Mouse (Mus musculus) gastrocnemius, postnatal 25 days (tissue): ENCODE results near the gene Tmem37. TPM values are rescaled to one million over a fixed set of nuclear protein-coding genes. Genes with fewer than 3 reads are reported as not detected.

Source experiments
- DNase-seq: peaks from one replicate; pipeline ENCODE4 v3.0.0; 2022
- long read RNA-seq, 2 experiments: library from polyadenylated mRNA; stranded (forward); transcript quantifications; one replicate each; pipeline ENCODE4 v2.0.0; 2021
- total RNA-seq, 2 experiments: library from RNA; stranded (reverse); gene quantifications; 1 replicate in 1 of 2; 2 replicates in 1 of 2; pipeline ENCODE4 v1.2.3; 2021

Gene Tmem37
- total RNA-seq, result 10 to 100 TPM; 11.2 to 16.5 TPM
- long read RNA-seq, experiment 1, transcript Tmem37-201 (2 exons, 1,311 nt), result major isoform, 37 of 37 reads
- long read RNA-seq, experiment 1, partial matches to known transcripts, result 0 of 37 reads
- long read RNA-seq, experiment 1, other reads (novel, unspliced or antisense), result 0 of 37 reads
- long read RNA-seq, experiment 2, transcript Tmem37-201 (2 exons, 1,311 nt), result major isoform, 25 of 27 reads
- long read RNA-seq, experiment 2, partial matches to known transcripts, result 1 of 27 reads
- long read RNA-seq, experiment 2, other reads (novel, unspliced or antisense), result 1 of 27 reads

DNA sequence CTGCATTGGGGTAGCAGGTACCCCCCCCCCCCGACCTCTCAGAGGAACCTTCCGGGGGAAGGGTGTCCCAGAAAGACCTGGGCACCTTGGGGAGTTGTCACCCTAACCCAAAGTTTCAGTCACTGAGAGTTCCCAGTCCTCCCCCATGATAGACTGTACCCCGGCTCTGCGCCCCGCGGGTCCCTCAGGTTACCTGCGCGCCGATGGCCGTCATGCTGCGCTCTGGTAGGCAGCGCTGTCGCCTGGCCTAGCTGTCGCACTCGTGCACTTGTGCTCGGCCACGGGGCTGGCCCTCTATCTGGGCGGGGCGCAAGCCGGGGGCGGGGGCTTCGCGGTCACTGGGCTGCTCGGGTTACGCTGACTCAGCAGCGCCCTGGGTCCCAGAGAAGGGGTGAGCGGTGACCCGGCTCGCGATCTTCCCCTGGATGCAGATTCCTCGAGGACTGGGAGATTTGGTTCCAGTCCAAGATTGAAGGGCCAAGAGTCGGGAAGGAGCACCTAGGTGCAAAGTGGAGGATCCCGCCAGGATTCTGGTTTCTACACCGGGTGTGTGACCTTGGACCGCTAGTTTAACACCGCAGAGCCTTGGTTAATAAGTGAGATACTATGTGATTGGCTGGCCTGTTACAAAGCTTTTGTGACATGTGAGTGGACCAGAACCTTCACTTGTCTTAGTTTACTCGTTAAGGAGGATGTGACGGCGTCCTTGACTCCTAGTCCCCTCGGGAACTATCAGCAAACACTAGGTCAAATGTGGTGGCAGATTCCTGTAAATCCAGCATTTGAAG is at the start of gene Tmem37:
Gene Tmem37, minus strand, starts transcription at position 556 of the 788 bp plus-strand sequence.
- peak; percentile 76 for DNase-seq

GRCm38 (mm10) chr1:120122634-120123383 is 48.9 kb upstream of the Tmem37 start:
- no peak for DNase-seq

DNA sequence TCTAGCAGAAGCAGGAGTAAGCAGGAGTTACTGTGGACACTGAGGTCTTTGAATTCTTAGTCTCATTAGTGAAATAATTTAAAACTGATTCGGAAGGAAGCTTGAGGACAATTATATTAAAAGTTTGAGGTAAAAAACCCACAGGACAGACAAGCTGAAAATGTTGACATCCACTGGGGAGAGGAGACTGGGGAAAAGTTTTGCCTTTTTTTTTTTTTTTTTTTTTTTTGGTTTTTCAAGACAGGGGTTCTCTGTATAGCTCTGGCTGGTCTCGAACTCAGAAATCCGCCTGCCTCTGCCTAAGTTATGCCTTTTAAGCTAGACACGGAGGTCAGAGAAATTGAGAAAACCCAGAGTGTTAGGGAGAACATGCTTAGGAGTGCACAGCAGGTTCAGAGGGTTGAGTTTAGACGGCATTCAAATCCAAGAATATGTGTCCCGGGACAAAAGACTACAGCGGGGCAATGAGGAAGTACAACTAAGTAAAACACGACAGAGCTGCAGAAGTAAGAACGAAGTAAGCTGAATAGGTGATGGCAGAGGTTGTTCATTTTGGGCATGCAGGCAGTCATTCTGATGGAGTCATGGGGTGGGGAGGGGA is 48.2 kb upstream of the Tmem37 start:
- no peak for DNase-seq

- peak; percentile 98 for DNase-seq
Observed at GRCm38 (mm10) chr1:120120969-120121811, 47.3 kb upstream of the Tmem37 start, which contains the start of the genes Dbi and 3110009E18Rik. Gene Dbi, minus strand, starts transcription at chr1:120121078. Gene 3110009E18Rik, plus strand, starts transcription at chr1:120121187.

DNA sequence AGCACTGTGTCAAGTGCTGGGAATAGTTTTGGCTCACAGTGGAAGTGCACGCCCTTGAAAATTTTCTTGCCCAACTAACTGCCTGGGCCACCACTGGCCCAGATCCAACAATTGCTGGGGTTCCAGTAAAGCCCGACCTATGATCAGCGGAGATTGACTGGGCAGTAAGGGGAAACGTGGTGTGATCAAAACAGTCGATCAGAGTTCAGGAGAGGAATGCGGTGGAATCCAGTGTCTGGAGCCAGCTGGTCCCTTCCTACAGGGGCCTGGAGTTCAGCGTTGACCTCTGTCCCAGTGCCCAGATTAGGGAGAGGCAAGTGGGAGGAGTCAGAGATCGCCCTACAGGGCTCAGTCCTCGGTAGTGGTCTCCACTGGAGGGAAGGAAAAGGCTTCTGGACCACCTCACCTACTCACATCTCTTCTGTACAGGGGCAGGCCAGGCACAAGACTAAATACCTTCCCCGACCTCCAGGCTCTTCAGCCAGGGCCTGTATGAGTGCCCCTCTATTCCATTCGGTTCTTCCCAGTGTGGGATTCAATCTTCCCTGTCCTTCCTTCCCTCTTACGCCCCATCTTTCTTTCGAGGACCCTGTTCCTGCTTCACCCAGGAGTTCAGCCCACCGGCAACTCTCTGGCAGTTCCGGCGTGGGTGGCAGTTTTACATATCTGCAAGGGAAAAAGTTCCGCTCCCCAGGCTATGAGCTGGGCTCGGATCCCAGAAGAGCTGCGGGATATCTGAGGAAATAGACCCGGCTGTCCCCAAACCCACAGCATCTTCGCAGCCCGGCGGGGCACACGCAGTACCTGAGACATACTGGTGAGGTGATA is 46.5 kb upstream of the Tmem37 start:
- DNase-seq, result peak; percentile 42

DNA sequence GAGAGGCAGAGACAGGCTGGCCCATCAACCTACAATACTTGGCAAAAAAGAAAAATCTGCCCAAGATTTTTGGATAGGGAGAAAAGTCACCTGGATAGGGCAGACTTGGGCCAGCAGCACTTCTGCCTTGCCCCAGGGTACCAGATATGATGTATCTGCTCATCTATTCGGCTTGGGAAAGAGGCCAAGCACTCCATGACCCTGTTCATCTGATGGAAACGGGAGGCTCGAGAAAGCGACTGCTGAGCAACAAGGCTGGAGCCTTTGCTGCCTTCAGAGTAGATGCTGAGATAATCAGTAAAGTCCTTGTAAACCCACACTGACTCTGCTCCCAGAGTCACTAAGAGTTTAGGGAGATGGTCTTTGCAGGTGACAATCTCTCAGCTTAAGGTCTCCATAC is 45.5 kb upstream of the Tmem37 start:
- no peak for DNase-seq

GRCm38 (mm10) chr1:120118854-120119253 is 45.0 kb upstream of the Tmem37 start:
- DNase-seq, result no peak

GRCm38 (mm10) chr1:120116106-120116505 is 42.2 kb upstream of the Tmem37 start:
- DNase-seq, result no peak

- DNase-seq, result peak; percentile 54
Observed at GRCm38 (mm10) chr1:120115671-120116081, 41.8 kb upstream of the Tmem37 start.

GRCm38 (mm10) chr1:120112251-120113187 is 38.6 kb upstream of the Tmem37 start:
- no peak for DNase-seq

- DNase-seq, result no peak
Observed at GRCm38 (mm10) chr1:120111766-120112165, 37.9 kb upstream of the Tmem37 start.

- no peak for DNase-seq
Observed at GRCm38 (mm10) chr1:120109741-120110432, 36.0 kb upstream of the Tmem37 start.

GRCm38 (mm10) chr1:120105556-120105959 is 31.7 kb upstream of the Tmem37 start:
- DNase-seq, result no peak

- DNase-seq, result no peak
Observed at GRCm38 (mm10) chr1:120101227-120101609, 27.3 kb upstream of the Tmem37 start.

GRCm38 (mm10) chr1:120100456-120101226 is 26.8 kb upstream of the Tmem37 start:
- no peak for DNase-seq

DNA sequence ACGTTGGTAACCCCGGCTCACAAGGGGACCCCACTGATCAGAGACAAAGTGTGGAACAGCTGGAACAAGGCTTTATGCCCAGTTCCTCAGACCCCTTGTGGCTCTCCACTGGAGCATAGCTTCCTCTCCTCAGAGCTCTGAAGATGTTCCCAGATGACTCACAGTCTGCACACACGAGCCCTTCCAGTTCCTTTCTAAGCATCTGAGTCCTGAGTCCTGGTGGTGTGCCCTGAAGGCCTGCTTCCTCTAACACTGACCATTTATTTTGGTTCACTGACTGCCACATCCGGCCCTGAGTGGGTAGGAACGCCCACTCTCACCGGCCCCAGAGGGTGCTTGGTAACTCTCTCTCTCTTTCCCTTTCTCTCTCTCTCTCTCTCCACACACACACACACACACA is 25.6 kb upstream of the Tmem37 start:
- DNase-seq, result peak; percentile 23

GRCm38 (mm10) chr1:120098327-120098726 is 24.5 kb upstream of the Tmem37 start:
- no peak for DNase-seq

DNA sequence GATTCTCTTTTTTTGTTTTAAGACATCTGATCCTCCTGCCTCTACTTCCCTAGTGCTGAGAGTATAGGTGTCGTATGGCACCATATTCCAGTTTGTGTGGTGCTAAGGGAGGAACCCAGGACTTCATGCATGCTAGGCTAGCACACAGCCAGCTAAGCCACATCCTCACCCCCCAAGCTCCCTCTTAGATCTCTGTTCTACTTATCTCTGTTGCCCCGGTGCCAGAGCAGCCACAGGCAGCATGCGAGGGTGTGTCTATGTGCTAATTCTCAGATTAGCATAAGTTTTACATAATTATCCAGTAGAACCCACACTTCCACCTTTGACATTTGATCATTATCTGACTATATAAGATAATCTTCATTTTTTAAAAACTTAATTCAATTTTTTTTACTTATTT is 21.0 kb upstream of the Tmem37 start:
- DNase-seq, result no peak
